36 mouse cellular contexts compared by ENCODE assay signal in the genomic region with DNA sequence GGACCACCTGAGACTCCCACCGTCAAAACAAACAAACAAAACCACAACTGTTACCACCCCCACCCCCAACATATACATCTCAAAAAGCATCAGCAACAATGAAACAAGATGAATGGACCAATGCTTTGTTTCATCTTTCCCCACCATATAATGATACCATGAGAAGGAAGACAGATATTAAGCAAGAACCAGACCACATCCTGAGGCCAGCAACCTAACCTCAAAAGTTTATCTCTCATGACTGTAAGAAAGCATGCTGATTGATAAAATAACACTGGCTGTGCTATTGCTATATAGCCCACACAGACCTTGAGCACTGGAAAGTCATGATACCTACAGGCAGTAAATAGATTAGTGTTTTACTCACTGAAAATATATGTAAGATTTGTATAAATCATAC.
"Had no signal": no experiment of that assay in that cellular context is flagged by ENCODE, and none has a peak within 500 bp of the region (broad histone marks: within the 10 kb centered on the region; RNA-seq: fewer than 3 reads in every experiment).

No protein-coding gene starts in this region.

- H3K27ac ChIP-seq: heart, embryonic 10.5 days; heart, embryonic 13.5 days; heart, embryonic 15.5 days; hindbrain, embryonic 10.5 days; hindbrain, embryonic 12.5 days; hindbrain, embryonic 13.5 days; hindbrain, embryonic 14.5 days; hindbrain, embryonic 15.5 days; hindbrain, postnatal 0 days; intestine, embryonic 15.5 days; kidney, embryonic 15.5 days; kidney, postnatal 0 days; layer of hippocampus, adult 2 months; left cerebral cortex, adult 2 months had no signal

- DNase-seq: heart, postnatal 10 days; heart, postnatal 14 days; heart, postnatal 36 days; heart, postnatal 4 days; kidney, adult 11 months; kidney, adult 18-20 months; kidney, adult 2 months; kidney, adult 8-10 months; kidney, adult 9 months; kidney, postnatal 10 days; kidney, postnatal 14 days; kidney, postnatal 25 days; kidney, postnatal 36 days; kidney, postnatal 4 days; layer of hippocampus, adult 9-11 months; layer of hippocampus, postnatal 36 days had no signal

- H3K4me1 ChIP-seq: heart, embryonic 10.5 days; heart, embryonic 12.5 days; heart, embryonic 13.5 days; heart, embryonic 15.5 days; hindbrain, embryonic 10.5 days; hindbrain, embryonic 12.5 days; hindbrain, embryonic 13.5 days; hindbrain, embryonic 15.5 days; intestine, embryonic 15.5 days; kidney, embryonic 15.5 days had no signal

- H3K4me2 ChIP-seq: heart, embryonic 11.5 days; heart, embryonic 12.5 days; heart, embryonic 13.5 days; heart, embryonic 15.5 days; hindbrain, embryonic 12.5 days; hindbrain, embryonic 13.5 days; hindbrain, embryonic 14.5 days; hindbrain, embryonic 15.5 days; intestine, embryonic 15.5 days; kidney, embryonic 15.5 days had no signal

- H3K9me3 ChIP-seq: heart, embryonic 10.5 days; heart, embryonic 12.5 days; heart, embryonic 13.5 days; heart, embryonic 15.5 days; hindbrain, embryonic 10.5 days; hindbrain, embryonic 12.5 days; hindbrain, embryonic 13.5 days; hindbrain, embryonic 15.5 days; intestine, embryonic 15.5 days; kidney, embryonic 15.5 days had no signal

- H3K36me3 ChIP-seq: heart, embryonic 10.5 days; heart, embryonic 12.5 days; heart, embryonic 13.5 days; heart, embryonic 15.5 days; hindbrain, embryonic 10.5 days; hindbrain, embryonic 12.5 days; hindbrain, embryonic 13.5 days; hindbrain, embryonic 15.5 days; intestine, embryonic 15.5 days; kidney, embryonic 15.5 days had no signal

- H3K4me3 ChIP-seq: heart, embryonic 10.5 days; heart, embryonic 12.5 days; heart, embryonic 13.5 days; heart, embryonic 15.5 days; hindbrain, embryonic 10.5 days; hindbrain, embryonic 12.5 days; hindbrain, embryonic 13.5 days; hindbrain, embryonic 15.5 days; intestine, embryonic 15.5 days; kidney, embryonic 15.5 days; layer of hippocampus, adult 2 months; left cerebral cortex, adult 2 months had no signal

- ATAC-seq: hindbrain, embryonic 16.5 days; hindbrain, postnatal 0 days; inflammation-experienced regulatory T-cells, adult 6 months; intestine, embryonic 15.5 days; intestine, embryonic 16.5 days; intestine, postnatal 0 days had no signal

- H3K9ac ChIP-seq: heart, embryonic 12.5 days; heart, embryonic 13.5 days; heart, embryonic 15.5 days; hindbrain, embryonic 12.5 days; hindbrain, embryonic 13.5 days; hindbrain, embryonic 14.5 days; hindbrain, embryonic 15.5 days; intestine, embryonic 15.5 days; kidney, embryonic 15.5 days had no signal

- H3K27me3 ChIP-seq: heart, embryonic 12.5 days; heart, embryonic 13.5 days; heart, embryonic 15.5 days; hindbrain, embryonic 12.5 days; hindbrain, embryonic 13.5 days; hindbrain, embryonic 15.5 days; intestine, embryonic 15.5 days; kidney, embryonic 15.5 days had no signal
